Mouse (Mus musculus) hindbrain, embryonic 15.5 days (tissue): Measurements from ENCODE around the gene Dpp8. TPM values are rescaled to one million over a fixed set of nuclear protein-coding genes. Genes with fewer than 3 reads are reported as not detected.
A peak's percentile ranks its signal among the peaks of the same experiment; 100 is the strongest.
"Not testable (repeated sequence)": the region's sequence is repeated elsewhere in the genome, so short reads cannot be mapped to it uniquely, and the experiment has no call there.

ENCODE experiments used
- ATAC-seq: fragments of 200-750 bp; cut with Nextera tagmentation; 2 replicates; pipeline ENCODE4 v1.8.0; 2017; ENCODE audit warnings: low read depth, moderate number of reproducible peaks, moderate TSS enrichment; ENCODE audit not compliant: low FRiP score
- H3K27ac ChIP-seq: fragments of 300-500 bp; sonication (generic); replicated peaks from 2 replicates; pipeline ENCODE4 v1.5.1; 2015; ENCODE audit warnings: mild to moderate bottlenecking, inconsistent platforms
- H3K27me3 ChIP-seq: fragments of 300-500 bp; sonication (generic); 2 replicates; pipeline ENCODE4 v1.6.1; 2015; ENCODE audit warnings: control low read depth, inconsistent platforms
- H3K36me3 ChIP-seq: fragments of 300-500 bp; sonication (generic); 2 replicates; pipeline ENCODE4 v1.6.1; 2015; ENCODE audit warnings: control low read depth, inconsistent platforms
- H3K4me1 ChIP-seq: fragments of 300-500 bp; sonication (generic); replicated peaks from 2 replicates; pipeline ENCODE4 v1.6.1; 2015; ENCODE audit warnings: control low read depth, inconsistent platforms
- H3K4me2 ChIP-seq: fragments of 300-500 bp; sonication (generic); 2 replicates; pipeline ENCODE4 v1.6.1; 2015; ENCODE audit warnings: moderate library complexity, mild to moderate bottlenecking, inconsistent platforms
- H3K4me3 ChIP-seq: fragments of 300-500 bp; sonication (generic); 2 replicates; pipeline ENCODE4 v1.5.1; 2015; ENCODE audit warnings: mild to moderate bottlenecking, inconsistent platforms
- H3K9ac ChIP-seq: fragments of 300-500 bp; sonication (generic); 2 replicates; pipeline ENCODE4 v1.6.1; 2015; ENCODE audit warnings: inconsistent platforms
- H3K9me3 ChIP-seq: fragments of 300-500 bp; sonication (generic); 2 replicates; pipeline ENCODE4 v1.6.1; 2016; ENCODE audit warnings: control low read depth, inconsistent platforms
- WGBS: fragments of 180-500 bp; shearing (Covaris S2); methylation state at CpG from one replicate; pipeline ENCODE4 v1.1.7; 2015; 5-methylcytosine and 5-hydroxymethylcytosine counted together
- polyA plus RNA-seq: library from polyadenylated mRNA; unstranded; fragments of >200 nt; fragmentation: Nextera tagmentation; extraction: Ambion mirVana; gene quantifications from 2 replicates; pipeline ENCODE4 v1.2.1, GENCODE M21; 2015

The Dpp8 gene
- polyA plus RNA-seq, 1 experiment from 2014 or later = 39.5 TPM

DNA sequence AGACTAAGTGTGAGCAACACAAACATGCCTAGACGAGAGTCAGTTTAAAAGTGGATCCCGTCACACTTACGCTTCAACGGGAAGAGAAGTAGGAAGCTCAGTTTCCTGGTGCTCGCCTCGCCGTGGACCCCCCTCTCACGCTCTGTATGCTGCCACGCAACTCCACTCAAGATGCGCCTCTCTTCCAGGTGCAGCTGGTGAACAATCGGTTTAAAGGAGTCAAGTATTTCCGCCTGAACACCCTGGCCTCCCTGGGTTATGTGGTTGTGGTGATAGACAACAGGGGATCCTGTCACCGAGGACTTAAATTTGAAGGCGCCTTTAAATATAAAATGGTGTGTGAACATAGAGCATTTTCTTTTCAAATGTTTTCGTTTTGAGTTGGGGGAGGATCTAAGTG is 42.0 kb downstream of the Dpp8 start:
- H3K27me3 ChIP-seq = no peaks in the 10 kb centered on the region
- no peak overlapping the region for H3K4me3 ChIP-seq
- ATAC-seq = no peak
- WGBS = 91% methylated on average over 15 of the region's 15 CpGs
- no peaks in the 10 kb centered on the region for H3K9me3 ChIP-seq
- no peaks in the 10 kb centered on the region for H3K4me1 ChIP-seq
- H3K9ac ChIP-seq = no peak overlapping the region
- H3K4me2 ChIP-seq = no peak overlapping the region
- H3K27ac ChIP-seq = no peak overlapping the region
- H3K36me3 ChIP-seq = peaks cover 33% of the 10 kb centered on the region

DNA sequence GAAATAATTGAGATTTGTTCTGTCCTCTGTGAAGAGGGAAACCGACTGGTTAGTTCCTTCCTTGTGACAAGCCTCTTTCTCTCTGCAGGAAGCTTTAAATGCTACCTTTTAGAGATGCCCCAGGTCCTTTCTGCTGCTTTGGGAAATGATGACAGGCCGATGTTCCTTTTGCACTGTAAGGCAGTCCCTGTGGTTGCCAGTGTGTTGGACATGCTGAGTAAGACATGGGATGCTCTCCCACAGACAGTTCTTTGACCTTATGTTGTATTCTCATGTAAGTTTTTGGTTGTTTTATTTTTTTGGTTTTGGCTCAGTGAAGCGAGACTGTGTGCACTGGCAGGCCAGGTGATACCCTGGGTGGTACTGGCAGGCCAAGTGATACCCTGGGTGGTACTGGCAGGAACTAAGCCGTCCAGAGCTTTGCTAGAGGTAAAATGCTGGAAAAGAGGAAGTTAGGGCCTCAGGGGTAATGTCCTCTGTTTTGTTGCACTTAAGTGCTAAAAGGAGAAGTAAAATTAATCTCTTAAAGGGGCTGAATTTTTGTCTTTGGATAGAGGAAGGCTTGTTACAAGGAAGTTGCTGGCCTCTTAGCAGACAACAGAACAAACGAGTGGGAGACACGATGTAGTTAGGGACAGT is 42.8 kb downstream of the Dpp8 start:
- peaks cover 34% of the 10 kb centered on the region for H3K36me3 ChIP-seq
- H3K4me3 ChIP-seq = no peak overlapping the region
- H3K4me1 ChIP-seq = no peaks in the 10 kb centered on the region
- no peak overlapping the region for H3K4me2 ChIP-seq
- H3K9ac ChIP-seq = no peak overlapping the region
- no peaks in the 10 kb centered on the region for H3K27me3 ChIP-seq
- no peak for ATAC-seq
- no peak overlapping the region for H3K27ac ChIP-seq
- no peaks in the 10 kb centered on the region for H3K9me3 ChIP-seq
- 87% methylated on average over 6 of the region's 6 CpGs for WGBS

DNA sequence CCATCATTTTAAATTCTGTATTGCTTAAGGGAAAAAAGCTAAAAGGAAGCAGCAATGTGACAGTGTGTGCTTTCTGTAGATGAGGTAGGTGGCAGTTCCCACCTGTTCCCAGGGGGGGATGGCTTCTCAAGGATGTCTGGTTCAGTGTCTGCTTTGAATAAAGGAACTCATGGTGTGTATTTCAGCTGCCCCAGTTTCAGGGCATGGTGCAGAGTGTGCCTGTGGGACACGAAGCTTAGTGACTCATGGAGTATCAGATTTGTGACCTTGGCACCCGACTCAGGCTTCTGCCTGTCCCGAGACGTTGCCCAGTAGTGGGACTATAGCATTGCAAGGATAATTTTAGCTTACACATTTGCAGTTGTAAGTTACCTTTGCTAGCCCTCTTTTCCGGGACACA is 45.3 kb downstream of the Dpp8 start:
- 89% methylated on average over 5 of the region's 5 CpGs for WGBS
- peaks cover 40% of the 10 kb centered on the region for H3K36me3 ChIP-seq
- H3K4me2 ChIP-seq = no peak overlapping the region
- no peak overlapping the region for H3K27ac ChIP-seq
- H3K4me3 ChIP-seq = no peak overlapping the region
- no peaks in the 10 kb centered on the region for H3K9me3 ChIP-seq
- H3K27me3 ChIP-seq = no peaks in the 10 kb centered on the region
- no peaks in the 10 kb centered on the region for H3K4me1 ChIP-seq
- no peak for ATAC-seq
- no peak overlapping the region for H3K9ac ChIP-seq

DNA sequence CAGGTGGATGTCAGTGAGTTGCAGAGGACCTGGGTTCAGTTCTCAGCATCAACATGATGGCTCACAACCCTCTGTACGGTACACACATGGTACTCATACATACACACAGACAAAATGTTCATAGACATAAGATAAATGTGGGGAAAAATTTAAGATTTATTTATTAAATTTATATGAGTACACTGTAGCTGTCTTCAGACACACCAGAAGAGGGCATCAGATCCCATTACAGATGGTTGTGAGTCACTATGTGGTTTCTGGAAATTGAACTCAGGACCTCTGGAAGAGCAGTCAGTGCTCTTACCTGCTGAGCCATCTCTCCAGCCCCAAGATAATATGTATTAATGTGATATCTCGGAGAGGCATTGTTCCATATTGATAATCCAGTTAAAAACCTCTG is 47.9 kb downstream of the Dpp8 start:
- H3K36me3 ChIP-seq = peaks cover 56% of the 10 kb centered on the region
- ATAC-seq = not testable (repeated sequence)
- 97% methylated on average over 2 of the region's 2 CpGs for WGBS

DNA sequence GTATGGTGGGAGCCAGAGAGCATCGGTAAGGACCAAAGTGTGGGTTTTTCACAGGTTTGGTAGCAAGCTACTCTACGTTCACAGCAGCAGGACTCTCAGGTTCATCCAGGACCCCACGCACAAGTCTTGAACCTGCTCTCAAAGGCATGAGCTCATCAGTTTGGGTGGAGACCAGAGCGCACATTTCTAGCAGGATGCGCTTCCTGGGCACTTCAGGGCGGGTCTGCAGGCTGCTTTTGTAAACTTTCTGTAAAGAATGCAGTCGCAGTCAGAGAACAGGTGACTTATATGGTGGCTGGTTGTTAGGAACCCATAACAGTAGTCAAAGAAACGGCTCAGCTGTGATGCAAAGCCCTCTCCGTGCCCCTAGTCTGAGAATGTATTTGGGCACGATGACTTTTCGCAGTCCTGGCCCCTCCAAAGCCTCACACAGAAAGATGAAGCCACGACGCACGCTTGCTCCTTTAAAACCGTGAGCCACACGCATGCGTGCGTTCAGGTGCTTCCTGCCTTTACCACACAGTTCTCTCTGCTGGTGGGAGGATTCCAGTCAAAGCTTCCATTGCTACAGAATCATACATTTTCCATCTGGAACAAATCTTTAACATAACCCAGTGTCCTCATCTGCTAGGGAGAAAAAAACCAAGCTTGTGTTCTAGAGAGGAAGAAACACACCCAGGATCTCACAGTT is 51.0 kb downstream of the Dpp8 start:
- WGBS = 94% methylated on average over 18 of the region's 18 CpGs
- Histone ChIP-seq H3K27me3 (no peaks in the 10 kb centered on the region), H3K4me2 (no peak overlapping the region), H3K4me1 (no peaks in the 10 kb centered on the region), H3K27ac (no peak overlapping the region), H3K4me3 (no peak overlapping the region), H3K36me3 (peaks cover 49% of the 10 kb centered on the region), H3K9me3 (no peaks in the 10 kb centered on the region), H3K9ac (no peak overlapping the region)
- no peak for ATAC-seq

More for the DNA sequence above, 47.9 kb downstream of the Dpp8 start:
- H3K4me2 ChIP-seq, H3K9me3 ChIP-seq, H3K9ac ChIP-seq, H3K27ac ChIP-seq, H3K4me3 ChIP-seq, H3K4me1 ChIP-seq, H3K27me3 ChIP-seq: not testable (repeated sequence)

DNA sequence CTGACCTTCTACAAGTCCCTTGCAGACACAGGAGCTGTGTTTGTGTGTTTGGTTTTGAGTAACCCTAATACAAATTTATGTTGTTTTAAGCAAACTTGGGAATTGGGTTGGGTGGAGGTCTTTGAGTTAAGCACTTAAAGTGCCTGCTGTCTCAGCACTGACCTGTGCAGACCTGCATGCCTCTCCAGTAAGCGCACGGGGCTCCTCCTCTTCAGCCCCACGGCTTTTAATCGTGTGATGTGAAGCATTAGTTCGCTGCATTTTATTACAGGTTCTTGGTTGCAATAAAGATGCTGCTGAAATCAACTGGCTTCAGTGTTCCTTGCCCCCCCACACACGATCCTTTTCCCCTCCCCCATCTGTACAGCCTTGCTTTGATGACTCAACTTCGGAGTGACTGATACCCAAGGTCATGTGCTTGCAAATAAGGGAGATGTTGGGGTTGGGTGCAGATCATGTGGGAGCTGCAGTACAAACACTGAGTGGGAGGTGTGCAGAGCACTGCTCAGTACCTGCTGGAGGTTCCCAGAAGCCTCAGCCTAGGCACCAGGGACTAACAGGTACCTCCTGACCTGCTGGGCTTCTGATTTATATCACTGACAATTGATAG is 52.1 kb downstream of the Dpp8 start:
- ATAC-seq = no peak
- WGBS = 91% methylated on average over 7 of the region's 7 CpGs
- Histone ChIP-seq H3K4me3 (no peak overlapping the region), H3K36me3 (peaks cover 38% of the 10 kb centered on the region), H3K4me2 (no peak overlapping the region), H3K4me1 (no peaks in the 10 kb centered on the region), H3K27me3 (no peaks in the 10 kb centered on the region), H3K9me3 (no peaks in the 10 kb centered on the region), H3K27ac (no peak overlapping the region), H3K9ac (no peak overlapping the region)

DNA sequence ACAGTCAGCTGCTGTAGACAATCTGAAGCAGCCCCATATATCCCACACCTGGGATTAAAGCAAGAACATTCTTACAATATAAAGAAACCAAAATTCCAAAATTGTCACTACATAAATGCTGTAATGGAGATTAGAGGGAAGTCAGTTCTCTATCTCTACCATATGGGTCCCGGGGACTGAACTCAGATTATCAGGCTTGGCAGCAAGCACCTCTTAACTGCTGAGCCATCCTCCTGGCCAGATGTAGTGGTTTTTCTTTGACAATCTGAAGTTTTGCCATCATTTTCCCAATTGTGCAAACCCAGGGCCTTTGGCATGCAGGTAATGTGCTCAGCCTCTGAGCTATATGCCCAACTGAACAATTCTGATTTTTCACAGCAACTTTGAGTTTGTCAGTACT is 53.1 kb downstream of the Dpp8 start:
- H3K9ac ChIP-seq = no peak overlapping the region
- no peak overlapping the region for H3K4me3 ChIP-seq
- no peaks in the 10 kb centered on the region for H3K27me3 ChIP-seq
- no peaks in the 10 kb centered on the region for H3K4me1 ChIP-seq
- H3K27ac ChIP-seq = no peak overlapping the region
- no peak for ATAC-seq
- no peaks in the 10 kb centered on the region for H3K9me3 ChIP-seq
- 94% methylated on average over 1 of the region's 1 CpGs for WGBS
- peaks cover 30% of the 10 kb centered on the region for H3K36me3 ChIP-seq
- no peak overlapping the region for H3K4me2 ChIP-seq

DNA sequence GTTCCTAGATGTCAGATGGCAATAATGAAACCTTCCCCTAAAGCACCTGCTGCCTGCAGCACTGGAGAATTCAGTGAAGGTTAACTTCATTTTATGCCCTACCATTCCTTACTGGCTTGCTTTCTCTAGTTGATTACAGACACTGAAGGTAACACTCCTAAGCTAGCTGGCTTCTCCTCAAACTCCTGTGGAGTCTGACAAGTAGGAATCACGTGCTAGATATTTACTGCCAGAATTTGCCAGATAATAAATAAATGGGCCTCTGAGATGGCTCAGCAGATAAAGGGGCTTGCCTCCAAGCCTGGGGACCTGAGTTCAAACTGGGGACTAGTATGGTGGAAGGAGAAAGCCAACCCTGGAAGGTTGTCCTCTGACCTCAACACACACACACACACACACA is 54.6 kb downstream of the Dpp8 start:
- Histone ChIP-seq H3K27me3 (no peaks in the 10 kb centered on the region), H3K36me3 (peaks cover 20% of the 10 kb centered on the region), H3K4me1 (no peaks in the 10 kb centered on the region), H3K9ac (no peak overlapping the region), H3K9me3 (no peaks in the 10 kb centered on the region), H3K4me2 (no peak overlapping the region), H3K27ac (no peak overlapping the region), H3K4me3 (no peak overlapping the region)
- 62% methylated on average over 1 of the region's 1 CpGs for WGBS
- ATAC-seq = no peak

DNA sequence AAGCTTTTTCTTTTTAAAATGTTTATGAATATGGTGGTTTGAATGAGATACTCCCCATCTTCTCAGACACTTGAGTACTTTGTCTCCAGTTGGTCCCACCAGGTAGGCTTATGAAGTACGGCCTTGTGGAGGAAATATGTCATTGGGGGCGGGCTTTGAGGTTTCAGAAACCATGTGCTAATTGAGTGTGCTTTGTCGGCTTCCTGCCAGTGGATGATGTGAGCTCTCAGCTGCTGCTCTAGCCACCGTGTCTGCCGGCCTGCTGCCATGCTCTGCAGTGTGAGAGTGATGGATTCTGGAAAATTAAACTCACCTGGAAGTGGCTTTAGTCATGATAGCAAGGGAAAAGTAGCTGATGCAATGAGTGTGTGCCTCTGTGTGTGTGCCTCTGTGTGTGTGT is 55.3 kb downstream of the Dpp8 start:
- H3K27me3 ChIP-seq = no peaks in the 10 kb centered on the region
- no peaks in the 10 kb centered on the region for H3K4me1 ChIP-seq
- H3K9ac ChIP-seq = no peak overlapping the region
- no peak overlapping the region for H3K27ac ChIP-seq
- peaks cover 16% of the 10 kb centered on the region; the same call in 1 of the 2 replicates for H3K36me3 ChIP-seq
- no peak overlapping the region for H3K4me3 ChIP-seq
- no peaks in the 10 kb centered on the region for H3K9me3 ChIP-seq
- H3K4me2 ChIP-seq = no peak overlapping the region
- 56% methylated on average over 5 of the region's 5 CpGs for WGBS
- no peak for ATAC-seq

DNA sequence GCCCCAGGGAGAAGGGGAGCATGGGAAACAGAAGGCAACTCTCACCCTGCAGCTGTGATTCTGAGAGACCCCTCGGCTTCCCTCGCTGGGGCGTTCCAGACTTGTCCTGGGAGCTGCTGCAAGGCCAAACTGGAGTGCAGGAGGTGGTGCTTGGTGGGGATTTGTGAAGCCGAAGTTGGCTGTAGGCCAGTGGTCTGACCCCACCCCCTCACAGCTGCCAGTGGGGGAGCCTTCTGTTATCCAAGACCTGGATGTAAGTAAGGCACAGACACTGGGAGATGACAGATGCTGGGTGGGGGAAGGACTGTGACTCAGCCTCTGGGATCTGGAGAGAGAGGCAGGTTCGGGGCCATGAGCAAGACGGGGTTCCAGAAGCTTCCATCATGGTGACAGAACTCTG is 62.0 kb downstream of the Dpp8 start:
- ATAC-seq = 0 out of 2 replicates have a peak, but pooled peaks have one; percentile 42
- no peak overlapping the region for H3K27ac ChIP-seq

DNA sequence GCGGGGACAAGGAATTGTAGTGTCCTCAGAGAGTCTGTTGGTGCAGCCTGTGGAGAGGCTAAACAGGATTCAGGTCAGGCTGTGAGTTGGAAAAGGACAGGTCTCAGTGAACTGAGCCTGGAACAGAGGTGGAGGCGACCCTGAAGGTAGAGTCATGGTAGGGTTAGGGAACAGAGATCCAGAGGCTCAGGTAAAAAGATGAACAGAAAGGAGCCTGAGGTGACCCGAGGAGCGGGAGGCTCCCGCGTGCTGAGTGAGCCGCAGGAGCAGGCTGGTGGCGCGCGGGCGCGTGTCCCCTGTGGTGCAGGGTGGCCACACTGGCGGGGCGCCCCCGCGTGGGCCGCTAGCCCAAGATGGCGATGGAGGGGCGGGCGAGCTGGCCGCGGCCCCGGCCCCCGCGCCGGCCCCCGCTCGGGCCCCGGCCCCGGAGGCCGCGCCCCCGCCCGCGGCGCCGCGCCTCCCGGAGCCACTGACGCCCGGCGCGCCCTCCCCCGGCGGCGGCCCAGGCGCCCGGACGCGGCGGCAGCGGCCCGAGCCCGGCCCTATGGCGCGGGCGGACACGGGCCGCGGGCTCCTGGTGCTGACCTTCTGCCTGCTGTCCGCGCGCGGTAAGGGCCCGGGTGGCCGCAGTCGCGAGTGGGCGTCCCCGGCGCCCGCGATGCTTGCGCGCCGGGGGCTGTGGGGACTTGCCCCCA is 68.9 kb downstream of the Dpp8 start, which contains the start of gene Igdcc4:
Gene Igdcc4 (plus strand): TSS at position 496 of the 695 bp plus-strand sequence.
- H3K4me3 ChIP-seq = peak within 1 kb of the TSS; percentile 91
- no peaks in the 10 kb centered on the region for H3K36me3 ChIP-seq
- peak within 1 kb of the TSS; percentile 88 for H3K27ac ChIP-seq
- peak within 1 kb of the TSS; percentile 89 for H3K9ac ChIP-seq
- peak within 1 kb of the TSS; percentile 73 for H3K4me2 ChIP-seq
- H3K4me1 ChIP-seq = peaks cover 23% of the 10 kb centered on the region
- 2% methylated on average over 45 of the region's 76 CpGs for WGBS
- H3K27me3 ChIP-seq = no peaks in the 10 kb centered on the region
- ATAC-seq = peak; percentile 35
- no peaks in the 10 kb centered on the region for H3K9me3 ChIP-seq

More for the DNA sequence above, 62.0 kb downstream of the Dpp8 start:
- Histone ChIP-seq H3K4me3 (no peak overlapping the region), H3K4me2 (no peak overlapping the region), H3K36me3 (no peaks in the 10 kb centered on the region), H3K27me3 (no peaks in the 10 kb centered on the region), H3K9me3 (no peaks in the 10 kb centered on the region), H3K4me1 (no peaks in the 10 kb centered on the region), H3K9ac (no peak overlapping the region)
- WGBS = 22% methylated on average over 6 of the region's 6 CpGs
